8 mouse cellular contexts compared by ENCODE assay signal in genomic region chr8:123252925-123253324, GRCm38 (mm10). TPM values are rescaled to one million over a fixed set of nuclear protein-coding genes. Genes with fewer than 3 reads are reported as not detected.
DNase-seq lines count a peak whose midpoint lies in the region; ATAC-seq lines count a peak whose summit lies in the region.

No protein-coding gene starts in this region.

- H3K4me3 ChIP-seq in heart, embryonic 16.5 days (ENCODE audit: low read length): peak overlapping the region; percentile 98
- peak overlapping the region; percentile 98 for H3K4me3 ChIP-seq in hindbrain, embryonic 14.5 days (replicated peaks; ENCODE audit: low read length)
- peak overlapping the region; percentile 94 for H3K4me3 ChIP-seq in midbrain, embryonic 14.5 days (replicated peaks; ENCODE audit: low read depth, low read length)

- H3K27me3 ChIP-seq in heart, embryonic 16.5 days (ENCODE audit: control insufficient read depth, insufficient read depth, low read length): no peaks in the 10 kb centered on the region
- H3K27me3 ChIP-seq in hindbrain, embryonic 14.5 days (ENCODE audit: control insufficient read depth, insufficient read depth, low read length): no peaks in the 10 kb centered on the region
- no peaks in the 10 kb centered on the region for H3K27me3 ChIP-seq in midbrain, embryonic 14.5 days (ENCODE audit: control insufficient read depth, insufficient read depth, low read length)

- peak overlapping the region; percentile 89; the same call in 1 of the 2 replicates for H3K27ac ChIP-seq in heart, embryonic 16.5 days (ENCODE audit: low read length)
- peak overlapping the region; percentile 93; the same call in 1 of the 2 replicates for H3K27ac ChIP-seq in hindbrain, embryonic 14.5 days
- H3K27ac ChIP-seq in midbrain, embryonic 14.5 days (replicated peaks; ENCODE audit: low read depth, low read length): no peak overlapping the region

- H3K9me3 ChIP-seq in heart, embryonic 16.5 days (replicated peaks; ENCODE audit: control insufficient read depth, low read length): no peaks in the 10 kb centered on the region
- no peaks in the 10 kb centered on the region for H3K9me3 ChIP-seq in hindbrain, embryonic 14.5 days (ENCODE audit: control insufficient read depth, low read length)
- H3K9me3 ChIP-seq in midbrain, embryonic 14.5 days (ENCODE audit: control insufficient read depth, low read length): no peaks in the 10 kb centered on the region

- peak overlapping the region; percentile 95 for H3K9ac ChIP-seq in heart, embryonic 16.5 days (ENCODE audit: low read length)
- H3K9ac ChIP-seq in hindbrain, embryonic 14.5 days: peak overlapping the region; percentile 98
- peak overlapping the region; percentile 99 for H3K9ac ChIP-seq in midbrain, embryonic 14.5 days (replicated peaks; ENCODE audit: low read length)

- H3K4me2 ChIP-seq in heart, embryonic 16.5 days (ENCODE audit: low read depth, low read length): peak overlapping the region; percentile 72
- H3K4me2 ChIP-seq in hindbrain, embryonic 14.5 days (replicated peaks): peak overlapping the region; percentile 98
- peak overlapping the region; percentile 85 for H3K4me2 ChIP-seq in midbrain, embryonic 14.5 days (ENCODE audit: low read length)

- no peak for ATAC-seq in heart, embryonic 16.5 days (replicated peaks; ENCODE audit: extremely low read depth, insufficient read depth, low FRiP score)
- no peak for ATAC-seq in hindbrain, embryonic 14.5 days (ENCODE audit: low FRiP score)
- no peak for ATAC-seq in midbrain, embryonic 14.5 days (ENCODE audit: low FRiP score, low TSS enrichment)

- no peak for DNase-seq in heart, postnatal 14 days
- peak; percentile 13 for DNase-seq in adipocyte (ENCODE audit: low spot score)
- no peak for DNase-seq in hindbrain, embryonic 14.5 days (ENCODE audit: low spot score)
- DNase-seq in midbrain, embryonic 14.5 days: no peak
- DNase-seq in cerebellum, postnatal 25 days: no peak
- DNase-seq in cerebellum, adult 18-20 months: no peak
- no peak for DNase-seq in adrenal gland, postnatal 14 days

- intact Hi-C loops in heart, postnatal 14 days (cut with DNase I): no loop called here

- peaks cover 21% of the 10 kb centered on the region for H3K36me3 ChIP-seq in heart, embryonic 16.5 days (ENCODE audit: control insufficient read depth, insufficient read depth)
- H3K36me3 ChIP-seq in hindbrain, embryonic 14.5 days (replicated peaks; ENCODE audit: control insufficient read depth, insufficient read depth): peaks cover 65% of the 10 kb centered on the region
- H3K36me3 ChIP-seq in midbrain, embryonic 14.5 days (ENCODE audit: control insufficient read depth, insufficient read depth, low read length): peaks cover 54% of the 10 kb centered on the region

- H3K4me1 ChIP-seq in heart, embryonic 16.5 days (ENCODE audit: control insufficient read depth, insufficient read depth, low read length): peaks cover 17% of the 10 kb centered on the region
- peaks cover 22% of the 10 kb centered on the region for H3K4me1 ChIP-seq in hindbrain, embryonic 14.5 days (replicated peaks; ENCODE audit: control insufficient read depth, insufficient read depth, low read length)
- peaks cover 20% of the 10 kb centered on the region for H3K4me1 ChIP-seq in midbrain, embryonic 14.5 days (ENCODE audit: control insufficient read depth, insufficient read depth, low read length)

- 42% methylated on average over 4 of the region's 4 CpGs for WGBS in heart, embryonic 16.5 days
- 69% methylated on average over 4 of the region's 4 CpGs for WGBS in hindbrain, embryonic 14.5 days
- 79% methylated on average over 4 of the region's 4 CpGs for WGBS in midbrain, embryonic 14.5 days

RNA-seq across cellular contexts. Expression of gene Zfp276, which starts 1.1 kb away (rescaled TPM):
- 16.6 and 18.3 TPM in 2 replicates for polyA plus RNA-seq in heart, embryonic 16.5 days (2015; fragmentation: Nextera tagmentation; extraction: Ambion mirVana)
- 10 to 100 TPM; 15.7 to 16.6 TPM for total RNA-seq in heart, postnatal 14 days (2021)
- 18.5 and 19.5 TPM in 2 replicates for polyA plus RNA-seq in hindbrain, embryonic 14.5 days (2014; fragmentation: Nextera tagmentation; extraction: Ambion mirVana)
- 20.0 and 22.2 TPM in 2 replicates for polyA plus RNA-seq in midbrain, embryonic 14.5 days (2014; fragmentation: Nextera tagmentation; extraction: Ambion mirVana)
- 20.4 and 21.5 TPM in 2 replicates for total RNA-seq in adrenal gland, postnatal 14 days (2021)

RNA-seq across cellular contexts. Expression of gene Vps9d1, which starts 1.2 kb away (rescaled TPM):
- polyA plus RNA-seq in heart, embryonic 16.5 days (2015; fragmentation: Nextera tagmentation; extraction: Ambion mirVana): 20.3 and 20.8 TPM in 2 replicates
- 10 to 100 TPM; 23.1 to 29.1 TPM for total RNA-seq in heart, postnatal 14 days (2021)
- 57.7 and 58.8 TPM in 2 replicates for polyA plus RNA-seq in hindbrain, embryonic 14.5 days (2014; fragmentation: Nextera tagmentation; extraction: Ambion mirVana)
- 54.0 and 59.0 TPM in 2 replicates for polyA plus RNA-seq in midbrain, embryonic 14.5 days (2014; fragmentation: Nextera tagmentation; extraction: Ambion mirVana)
- total RNA-seq in adrenal gland, postnatal 14 days (2021): 24.0 and 29.3 TPM in 2 replicates

RNA-seq across cellular contexts. Expression of gene Spata2l, which starts 16.9 kb away (rescaled TPM):
- 4.2 and 4.4 TPM in 2 replicates for polyA plus RNA-seq in heart, embryonic 16.5 days (2015; fragmentation: Nextera tagmentation; extraction: Ambion mirVana)
- total RNA-seq in heart, postnatal 14 days (2021): 1 to 10 TPM; 6.5 to 6.9 TPM
- polyA plus RNA-seq in hindbrain, embryonic 14.5 days (2014; fragmentation: Nextera tagmentation; extraction: Ambion mirVana): 8.4 and 9.1 TPM in 2 replicates
- polyA plus RNA-seq in midbrain, embryonic 14.5 days (2014; fragmentation: Nextera tagmentation; extraction: Ambion mirVana): 4.4 and 5.1 TPM in 2 replicates
- 12.2 and 18.7 TPM in 2 replicates for total RNA-seq in adrenal gland, postnatal 14 days (2021)

RNA-seq across cellular contexts. Expression of gene Cdk10, which starts 28.3 kb away (rescaled TPM):
- 19.1 and 19.5 TPM in 2 replicates for polyA plus RNA-seq in heart, embryonic 16.5 days (2015; fragmentation: Nextera tagmentation; extraction: Ambion mirVana)
- total RNA-seq in heart, postnatal 14 days (2021): 10 to 100 TPM; 22.5 to 23.8 TPM
- 42.9 and 44.1 TPM in 2 replicates for polyA plus RNA-seq in hindbrain, embryonic 14.5 days (2014; fragmentation: Nextera tagmentation; extraction: Ambion mirVana)
- 53.9 and 62.6 TPM in 2 replicates for polyA plus RNA-seq in midbrain, embryonic 14.5 days (2014; fragmentation: Nextera tagmentation; extraction: Ambion mirVana)
- total RNA-seq in adrenal gland, postnatal 14 days (2021): 53.1 and 57.7 TPM in 2 replicates

RNA-seq across cellular contexts. Expression of gene Spata33, which starts 40.3 kb away (rescaled TPM):
- polyA plus RNA-seq in heart, embryonic 16.5 days (2015; fragmentation: Nextera tagmentation; extraction: Ambion mirVana): 4.5 and 5.0 TPM in 2 replicates
- total RNA-seq in heart, postnatal 14 days (2021): 10 to 100 TPM; 38.4 to 45.7 TPM
- polyA plus RNA-seq in hindbrain, embryonic 14.5 days (2014; fragmentation: Nextera tagmentation; extraction: Ambion mirVana): 5.2 and 9.8 TPM in 2 replicates
- 5.3 and 6.9 TPM in 2 replicates for polyA plus RNA-seq in midbrain, embryonic 14.5 days (2014; fragmentation: Nextera tagmentation; extraction: Ambion mirVana)
- total RNA-seq in adrenal gland, postnatal 14 days (2021): 2.6 and 4.9 TPM in 2 replicates
